Mouse (Mus musculus) forelimb bud, embryonic 11.5 days (tissue): ENCODE measurements around the gene Il1r1.

ENCODE experiments used
- DNase-seq: peaks from one replicate; pipeline ENCODE4 v3.0.0-alpha.2; 2012; ENCODE audit warnings: low read depth, low spot score

Gene Il1r1

DNA sequence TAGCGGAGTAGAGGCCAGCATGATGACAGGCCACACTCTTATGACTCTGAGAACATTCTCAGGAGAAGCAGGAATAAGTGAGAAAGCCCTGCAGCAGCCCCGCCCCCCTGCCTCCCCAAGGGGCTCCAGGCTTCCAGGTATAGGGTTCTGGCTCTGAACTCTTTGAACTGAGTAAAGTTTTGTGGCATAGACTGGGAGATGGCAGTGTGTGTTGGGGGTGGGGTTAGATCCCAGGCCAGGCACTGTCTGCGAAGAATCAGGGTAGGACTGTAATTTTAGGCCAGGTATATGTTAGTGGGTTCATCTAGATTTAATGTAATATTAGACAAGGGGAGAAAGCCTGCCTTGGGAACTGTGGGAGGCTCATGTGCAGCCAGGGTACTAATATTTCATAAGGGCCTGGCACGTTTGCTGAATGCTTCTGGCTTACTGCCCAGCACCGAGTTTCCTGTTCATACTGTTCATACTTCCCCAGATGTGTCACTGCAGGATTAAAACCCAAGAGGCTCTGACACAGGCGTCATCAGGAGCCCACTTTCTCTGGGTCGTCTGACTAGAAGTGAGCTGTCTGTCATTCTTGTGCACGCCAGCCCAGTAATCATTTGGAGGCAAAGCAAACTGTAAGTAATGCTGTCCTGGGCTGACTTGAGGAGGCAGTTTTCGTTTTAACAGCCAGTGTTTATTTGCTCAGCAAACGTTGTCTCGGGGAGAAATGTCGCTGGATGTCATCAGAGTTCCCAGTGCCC, at the start of gene Il1r1:
Gene Il1r1 (plus strand): TSS at position 542 of the 746 bp plus-strand sequence.
- DNase-seq = no peak

DNA sequence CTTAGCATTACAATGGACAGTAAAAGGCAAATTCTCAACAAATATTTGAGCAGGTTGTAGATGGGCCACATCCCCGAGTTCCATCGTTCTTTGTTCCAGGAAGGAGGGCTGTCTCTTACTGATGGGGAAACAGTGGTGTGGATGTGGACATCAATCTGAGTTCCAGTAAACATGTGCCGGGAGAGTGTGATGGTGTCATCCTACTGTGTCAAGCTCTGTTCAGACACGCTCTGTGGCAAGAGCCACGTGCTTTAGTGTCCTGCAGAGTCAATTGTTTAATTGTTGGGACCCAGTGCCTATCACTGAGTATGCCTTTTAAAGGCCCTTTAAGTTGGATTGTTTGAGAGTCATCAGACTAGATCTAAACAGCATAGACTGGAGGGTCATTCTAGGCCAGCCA, 49.8 kb upstream of the Il1r1 start:
- DNase-seq = no peak

DNA sequence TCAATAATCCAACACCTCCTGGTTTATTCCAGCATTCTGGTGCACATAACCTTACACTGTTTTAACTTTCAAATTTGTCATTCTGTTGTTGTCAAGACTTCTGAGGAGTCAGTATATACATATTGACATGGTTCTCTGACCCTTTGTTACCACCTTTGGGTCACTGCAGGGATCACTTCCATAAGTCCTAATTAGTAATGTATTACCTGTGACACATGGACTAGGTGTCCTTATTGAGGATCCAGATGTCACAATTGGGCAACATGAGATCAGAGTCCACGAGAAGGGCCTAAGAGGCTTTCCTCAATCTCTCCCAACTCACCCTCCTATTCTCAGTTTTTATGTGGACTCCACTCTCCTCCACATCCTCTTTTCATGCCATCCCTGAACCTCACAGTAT, 49.1 kb upstream of the Il1r1 start:
- no peak for DNase-seq

DNA sequence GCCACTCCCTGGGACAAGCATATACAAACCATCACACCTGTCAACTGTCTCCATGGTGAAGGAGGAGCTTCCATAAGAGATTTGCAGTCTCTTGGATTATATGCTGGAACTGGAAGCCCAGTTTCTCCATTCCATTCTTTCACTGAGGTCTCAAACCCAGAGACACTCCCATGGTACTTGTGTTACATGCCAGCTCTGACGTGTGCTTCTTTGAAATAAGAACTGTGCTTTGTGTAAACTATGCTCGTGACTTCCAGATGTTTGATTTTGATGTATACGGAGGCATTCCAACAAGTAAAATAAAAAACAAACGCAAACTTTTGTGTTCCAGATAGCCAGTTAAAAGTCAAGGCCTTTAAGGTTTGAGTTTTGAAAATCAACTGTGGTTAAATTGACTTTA, 45.8 kb upstream of the Il1r1 start:
- no peak for DNase-seq

DNA sequence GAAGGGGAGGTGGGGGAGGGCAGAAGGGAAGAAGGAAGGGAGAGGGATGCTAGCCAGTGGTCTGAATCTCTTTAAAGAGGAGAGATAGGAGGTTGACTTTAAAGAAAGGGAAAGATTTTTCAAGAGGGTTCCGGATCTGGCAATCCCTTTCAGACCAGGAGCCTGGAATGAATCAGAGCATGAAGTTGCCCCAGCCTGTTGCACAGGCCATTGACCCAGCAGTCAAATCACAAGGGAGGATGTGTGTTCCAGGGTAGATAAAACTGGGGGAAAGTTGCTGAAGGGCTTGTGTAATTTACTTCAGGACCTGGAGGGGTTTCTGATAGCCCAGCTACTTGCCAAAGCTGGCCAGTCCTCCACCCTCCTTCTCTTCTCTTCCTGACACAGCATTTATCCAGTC, 45.4 kb upstream of the Il1r1 start:
- DNase-seq = no peak

DNA sequence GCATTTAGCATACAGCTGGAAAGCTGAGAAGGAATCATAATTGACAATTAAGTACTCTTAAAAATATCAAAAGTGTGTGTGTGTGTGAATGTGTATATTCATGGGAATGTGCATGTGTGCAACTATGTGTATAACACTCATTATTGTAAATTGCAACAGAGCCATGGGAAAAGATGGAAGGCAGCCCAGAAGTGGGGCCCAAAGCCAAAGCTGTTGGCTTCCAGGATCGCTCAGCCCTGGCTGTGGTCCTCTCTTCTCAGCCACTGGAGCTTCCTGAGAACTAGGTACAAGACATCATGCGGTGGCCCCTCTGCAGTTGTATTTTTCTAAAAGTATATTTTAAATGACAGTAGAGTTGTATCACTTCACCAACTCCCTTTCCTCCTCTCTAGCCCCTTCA, 44.0 kb upstream of the Il1r1 start:
- DNase-seq = no peak

DNA sequence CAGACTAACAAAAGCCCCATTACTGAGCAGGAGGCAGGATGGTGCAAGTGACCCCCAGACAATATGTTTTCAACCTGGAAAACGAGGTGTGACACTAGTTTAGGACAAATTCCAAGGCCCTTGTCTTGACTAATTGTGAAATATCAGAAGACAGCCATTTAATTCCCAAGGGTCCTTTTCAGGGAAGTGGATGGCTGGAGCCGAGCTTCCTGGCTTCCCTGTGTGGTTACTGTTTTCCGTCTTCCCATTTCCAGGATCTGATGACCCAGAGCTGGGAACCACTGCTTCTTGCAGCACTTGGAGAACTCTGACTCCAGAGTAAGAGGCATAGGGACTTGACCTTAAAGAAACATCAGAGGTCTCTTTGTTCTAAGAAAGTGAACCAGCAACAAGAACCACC, 43.2 kb upstream of the Il1r1 start:
- DNase-seq = no peak

DNA sequence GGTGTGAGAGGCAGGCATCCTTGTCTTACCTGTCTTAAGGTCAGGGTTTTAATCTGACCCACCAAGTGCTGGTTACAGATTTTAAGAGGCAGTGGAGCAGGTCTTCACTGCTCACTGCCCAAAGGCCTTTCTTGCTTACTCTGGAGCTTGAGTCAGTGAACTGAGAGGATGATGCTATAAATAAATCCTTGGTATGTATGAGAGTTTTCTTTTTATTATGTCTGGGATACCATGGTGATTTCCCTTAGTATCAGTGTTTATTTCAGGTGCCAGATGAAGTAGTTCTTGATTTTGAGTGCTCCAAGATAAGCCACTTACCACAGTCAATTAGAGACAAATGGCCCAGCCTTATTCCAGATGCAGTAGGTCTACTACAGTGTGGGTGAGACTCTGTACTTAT, 41.5 kb upstream of the Il1r1 start:
- DNase-seq = no peak

DNA sequence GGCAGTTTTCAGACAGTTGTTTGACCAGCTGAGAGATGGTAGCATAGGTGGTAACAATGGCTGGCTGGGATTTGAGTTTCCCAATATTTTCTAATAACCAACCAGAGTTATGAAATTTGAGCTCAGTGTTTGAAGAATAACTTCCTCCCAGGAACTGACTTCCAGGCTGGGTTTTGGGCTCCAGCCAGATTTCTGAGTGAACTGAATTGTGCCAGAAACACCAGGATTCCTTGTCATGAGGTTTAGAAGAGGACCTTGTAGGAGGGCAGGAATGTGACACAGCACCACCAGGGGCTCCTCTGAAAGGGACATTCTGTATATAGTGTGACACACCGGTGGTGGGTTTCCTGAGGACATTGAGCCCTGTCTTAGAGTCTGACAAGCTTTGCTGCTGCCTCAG, 36.9 kb upstream of the Il1r1 start:
- no peak for DNase-seq

DNA sequence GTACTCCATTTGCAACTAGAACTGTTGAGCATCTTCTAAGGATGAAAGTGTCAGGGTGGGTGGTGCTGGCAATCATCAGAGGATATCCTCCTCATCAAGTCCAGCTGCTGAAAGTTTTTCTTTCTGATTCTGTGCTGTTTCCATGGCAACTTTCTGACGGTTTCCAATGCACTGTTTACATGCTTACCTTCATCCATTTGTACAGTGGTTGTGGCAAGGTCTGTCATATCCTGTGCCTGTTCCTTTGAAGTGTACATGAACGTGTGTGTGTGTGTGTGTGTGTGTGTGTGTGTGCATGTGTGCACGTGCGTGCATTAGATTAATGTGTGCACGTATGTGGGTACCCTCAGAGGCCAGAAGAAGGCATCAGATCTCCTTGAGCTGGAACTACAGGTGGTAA, 34.9 kb upstream of the Il1r1 start:
- no peak for DNase-seq

DNA sequence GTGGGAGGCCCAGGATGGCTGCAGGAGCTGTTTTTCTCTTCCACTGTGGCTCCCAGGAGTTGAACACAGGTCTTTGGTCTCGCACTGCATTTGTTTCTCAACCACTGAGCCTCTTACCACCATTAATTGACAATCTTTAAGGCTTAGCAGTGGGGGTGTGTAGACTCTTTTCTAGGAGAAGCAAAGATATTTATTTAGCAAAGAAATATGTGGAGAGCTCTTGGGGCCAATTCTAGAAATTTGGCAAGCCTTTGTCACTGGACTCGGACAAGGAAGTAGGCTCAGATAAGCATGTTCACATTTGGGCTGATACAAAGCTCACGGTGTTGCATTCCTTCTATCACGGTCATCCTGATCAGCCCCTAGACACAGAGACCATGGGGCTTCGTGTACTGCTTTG, 34.0 kb upstream of the Il1r1 start:
- DNase-seq = no peak

DNA sequence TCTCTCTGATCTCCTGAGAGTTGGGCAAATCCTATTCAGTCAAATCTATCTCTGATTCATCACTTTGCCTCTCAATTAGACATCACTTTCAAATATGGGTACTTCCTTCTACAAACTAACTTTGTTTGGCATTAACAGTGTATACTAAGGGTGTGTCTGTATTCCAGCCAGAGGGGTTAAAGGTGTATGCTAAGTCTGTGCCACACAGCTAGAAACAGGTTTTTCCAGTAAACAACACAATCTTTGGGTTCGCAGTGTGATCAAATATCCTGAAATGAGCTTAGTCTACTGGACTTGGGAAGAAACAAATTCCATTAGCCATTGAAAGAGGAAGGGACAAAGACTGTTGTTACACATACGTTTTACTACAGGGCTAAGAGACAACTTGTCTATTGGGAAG, 30.6 kb upstream of the Il1r1 start:
- DNase-seq = no peak

DNA sequence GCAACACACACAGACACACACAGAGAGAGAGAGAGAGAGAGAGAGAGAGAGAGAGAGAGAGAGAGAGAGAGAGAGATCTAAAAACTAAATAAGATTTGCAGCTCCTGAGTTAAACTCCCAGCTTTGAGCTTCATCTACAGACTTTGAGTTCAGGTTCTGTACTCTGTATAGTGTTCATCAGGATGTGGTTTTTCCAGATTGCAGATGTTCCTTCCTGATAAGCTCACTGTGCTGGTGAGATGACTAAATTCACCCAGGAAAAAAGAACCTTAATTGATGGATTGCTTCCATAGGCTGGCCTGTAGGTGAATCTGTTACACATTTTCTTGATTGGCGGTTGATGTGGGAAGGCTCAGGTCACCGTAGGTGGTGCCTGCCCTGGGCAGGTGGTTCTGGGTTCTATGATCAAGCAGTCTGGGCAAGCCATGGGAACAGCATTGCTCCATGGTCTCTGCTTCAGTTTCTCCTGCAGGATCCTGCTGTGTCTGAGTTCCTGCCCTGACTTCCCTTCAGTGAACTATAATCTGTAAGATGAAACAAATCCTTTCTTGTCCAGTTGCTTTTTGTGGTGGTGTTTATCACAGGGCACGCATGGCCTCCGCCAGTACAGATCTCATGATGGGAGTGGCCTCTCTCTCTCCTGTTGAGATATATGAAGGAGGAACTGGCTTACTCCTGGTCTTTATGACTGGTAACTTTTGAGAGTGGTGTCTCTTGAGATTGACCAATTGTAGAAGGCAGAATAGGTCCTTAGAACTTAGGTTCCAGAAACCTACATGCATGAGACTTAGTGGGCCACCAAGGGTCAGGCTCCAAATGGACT, 11.3 kb upstream of the Il1r1 start:
- DNase-seq = no peak

DNA sequence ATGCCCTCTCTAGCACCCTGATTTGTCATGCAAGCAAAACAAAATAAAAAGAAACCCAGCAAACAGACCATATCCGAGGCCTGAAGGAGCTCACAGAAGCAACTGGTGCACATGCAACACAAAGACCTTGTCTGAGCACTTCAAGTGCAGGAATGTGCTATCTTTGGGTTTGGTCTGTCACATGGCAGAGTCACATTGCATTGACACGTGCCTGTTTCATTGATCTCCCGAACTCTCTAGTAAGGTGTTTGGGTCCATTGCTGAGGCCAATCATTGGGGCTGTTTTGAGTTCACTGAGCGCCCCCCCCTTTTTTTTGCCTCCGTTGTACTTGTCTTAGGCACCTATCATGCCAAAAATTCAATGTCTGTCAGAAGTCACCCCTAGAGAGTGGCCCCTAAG, 7.4 kb upstream of the Il1r1 start:
- no peak for DNase-seq

DNA sequence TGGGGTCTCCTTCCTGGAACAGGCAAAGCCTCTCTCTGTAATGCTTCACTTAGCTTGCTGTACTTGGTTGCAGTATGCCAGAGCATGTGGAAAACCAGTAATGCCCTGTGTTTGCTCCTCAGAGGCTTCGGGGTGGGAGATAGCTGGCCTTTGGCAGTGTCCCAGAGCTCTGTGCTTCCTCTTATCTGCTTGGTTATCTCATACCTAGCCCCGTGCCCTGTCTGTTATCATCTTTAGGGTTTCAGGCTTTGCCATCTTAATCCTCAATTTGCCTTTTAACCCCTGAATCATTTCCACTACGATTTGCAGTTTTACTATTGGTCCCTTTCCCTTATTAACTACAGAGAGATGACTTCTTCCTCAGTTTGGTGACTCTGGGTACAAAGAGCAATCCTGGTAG, 6.3 kb upstream of the Il1r1 start:
- no peak for DNase-seq

DNA sequence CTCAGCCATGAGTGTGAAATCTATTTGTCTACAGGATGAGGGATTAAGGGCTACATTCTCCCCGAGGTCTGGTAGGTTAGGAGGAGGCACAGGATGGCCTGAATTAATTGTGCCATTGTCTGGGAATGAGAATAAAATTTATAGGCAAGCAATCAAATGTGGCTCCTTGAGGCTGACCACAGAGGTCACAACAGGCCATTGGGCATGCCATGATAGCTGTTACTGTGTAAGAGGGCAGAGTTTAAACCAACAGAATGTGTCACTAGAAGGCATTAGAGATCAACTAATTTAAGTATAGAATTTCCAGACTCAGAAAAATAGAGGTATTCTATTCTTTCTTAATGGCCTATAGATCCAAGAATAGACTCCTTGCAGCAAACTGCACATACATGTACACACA, 4.3 kb upstream of the Il1r1 start:
- DNase-seq = no peak

DNA sequence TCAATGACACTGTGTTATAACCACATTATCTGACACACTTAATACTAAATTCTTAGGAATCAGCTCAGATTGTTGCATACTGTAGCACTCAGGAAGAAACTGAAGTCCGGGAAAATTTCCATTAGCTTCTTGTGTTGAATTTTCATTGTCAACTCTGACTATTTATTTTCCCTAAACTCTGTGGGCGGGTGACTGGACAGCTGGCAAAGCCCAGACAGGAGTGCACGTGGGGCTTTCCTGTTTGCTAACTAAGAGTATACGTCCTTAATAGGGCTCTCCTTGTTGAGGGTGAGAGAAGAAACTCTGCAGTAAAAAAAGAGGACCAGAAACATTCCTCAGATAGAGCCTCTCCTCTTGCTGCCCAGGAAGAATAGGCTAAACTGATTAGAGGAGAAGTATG, 3.0 kb upstream of the Il1r1 start:
- no peak for DNase-seq

DNA sequence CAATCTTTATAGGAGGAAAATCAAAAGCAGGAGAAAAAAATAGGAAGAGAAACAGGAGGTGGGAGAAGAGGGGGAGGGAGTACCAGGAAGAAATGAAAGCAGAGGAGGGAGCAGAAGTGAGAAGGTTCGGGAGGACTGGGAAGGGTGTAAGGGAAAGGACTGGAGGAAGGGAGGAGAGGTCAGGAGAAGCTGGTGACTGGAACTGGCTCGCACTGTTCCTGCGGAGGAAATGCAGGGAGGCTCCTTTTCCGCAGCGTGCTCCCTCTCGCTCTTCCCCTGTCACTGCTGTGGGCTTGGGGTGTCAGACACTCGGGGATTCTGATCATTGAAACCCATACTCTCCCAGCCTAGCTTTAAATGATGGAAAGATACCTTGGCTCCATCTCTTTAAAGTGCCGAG, 2.2 kb upstream of the Il1r1 start:
- no peak for DNase-seq

DNA sequence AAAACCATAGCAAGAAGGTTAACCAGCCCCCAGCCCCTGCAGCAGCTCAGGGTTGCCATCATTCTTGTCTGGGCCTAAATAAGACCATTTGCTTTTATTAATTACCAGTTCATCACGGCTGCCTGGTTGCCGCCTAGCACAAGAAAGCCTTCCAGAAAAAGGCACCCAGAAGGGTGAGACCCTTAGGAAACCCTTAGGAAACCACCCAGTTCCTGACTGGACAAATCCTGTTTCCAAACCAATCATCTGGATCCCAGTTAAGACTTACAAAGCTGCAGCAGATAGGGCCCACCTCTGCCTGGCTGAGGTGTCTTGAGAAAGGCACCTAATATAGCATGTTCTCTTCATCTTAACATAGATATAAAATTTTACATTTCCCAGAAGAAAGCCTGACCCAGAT, 1.3 kb upstream of the Il1r1 start:
- no peak for DNase-seq

DNA sequence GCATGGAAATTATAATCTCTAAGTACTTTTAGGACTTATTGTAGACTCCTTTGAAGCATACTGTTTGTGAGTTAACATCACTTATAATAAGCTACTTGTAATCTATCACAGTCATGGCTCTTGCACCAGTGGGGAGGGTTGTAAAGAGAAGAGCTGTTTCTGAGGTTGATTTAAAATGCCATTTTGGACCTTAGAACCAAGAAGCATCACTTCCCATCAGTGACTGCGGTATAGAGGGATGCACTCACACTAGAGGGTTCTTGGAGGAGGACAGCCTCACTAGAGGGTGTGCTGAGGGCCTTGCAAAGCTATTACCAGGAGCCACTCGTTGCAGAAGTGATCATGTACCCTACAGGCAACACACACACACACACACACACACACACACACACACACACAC, 700 bp downstream of the Il1r1 start:
- DNase-seq = no peak

DNA sequence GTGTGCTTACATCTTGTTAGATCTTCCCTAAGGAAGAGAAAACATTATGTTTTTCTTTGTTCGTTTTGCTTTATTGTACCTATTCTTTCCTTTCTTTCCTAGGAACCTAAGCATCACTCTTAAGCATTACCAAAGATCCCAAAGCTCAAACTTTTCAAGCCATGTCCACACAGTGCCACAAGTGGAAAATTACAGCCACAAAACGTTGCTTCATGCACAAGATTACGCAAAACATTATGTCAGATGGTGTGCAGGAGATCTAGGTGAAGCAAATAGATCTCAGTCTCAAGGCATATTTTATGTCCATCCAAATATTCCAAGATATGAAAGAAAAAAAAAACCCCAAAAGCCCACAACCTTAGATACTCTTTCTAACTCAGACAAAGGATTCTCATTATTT, 4.2 kb downstream of the Il1r1 start:
- DNase-seq = no peak

DNA sequence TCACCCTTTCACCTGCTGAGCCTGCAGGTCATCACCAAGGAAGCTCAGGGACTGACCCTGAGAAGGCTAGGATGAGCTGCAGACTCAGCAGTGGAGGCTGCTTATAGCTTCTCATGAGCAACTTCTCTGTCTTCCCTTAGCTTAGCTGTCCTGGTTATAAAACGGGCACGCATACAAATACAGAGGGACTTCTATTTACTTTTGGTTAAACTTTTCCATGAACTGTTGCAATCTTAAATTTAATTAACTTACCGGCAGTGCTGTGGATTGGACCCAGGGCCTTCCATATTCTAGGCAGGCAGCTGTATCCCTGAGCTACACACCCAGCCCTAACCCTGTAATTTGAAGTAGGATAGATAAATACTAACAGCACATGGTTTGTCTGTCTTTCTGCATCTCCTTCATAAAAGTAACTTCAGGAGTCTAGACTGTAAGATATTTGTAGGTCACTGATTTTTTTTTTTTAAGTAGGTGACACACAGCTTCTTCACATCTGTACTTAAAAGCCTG, 4.9 kb downstream of the Il1r1 start:
- DNase-seq = no peak

DNA sequence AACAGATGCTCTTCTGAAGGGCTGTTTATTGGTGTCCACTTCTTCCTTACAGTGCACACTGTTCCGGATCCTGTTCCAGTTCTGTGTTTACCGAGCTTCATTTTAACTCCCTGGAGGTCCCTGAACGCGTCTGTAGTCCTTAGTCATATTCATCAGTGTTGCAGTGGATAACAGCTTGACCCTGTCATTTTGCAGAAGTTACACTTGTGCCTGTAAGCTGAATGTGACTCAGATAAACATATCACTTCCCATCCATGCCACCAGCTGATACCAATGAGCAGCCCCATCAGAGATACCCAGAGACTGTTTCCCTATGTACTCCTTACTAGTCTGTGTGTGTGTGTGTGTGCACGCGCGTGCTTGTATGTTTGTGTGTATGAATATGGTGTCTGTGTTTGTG, 5.5 kb downstream of the Il1r1 start:
- no peak for DNase-seq
